Mouse (Mus musculus) liver, adult (tissue): Measurements from ENCODE around the gene Lrrc72.

Source experiments
- GATA4 ChIP-seq: IDR thresholded peaks from 2 replicates; pipeline ENCODE4 v1.6.1; 2014; ENCODE audit warnings: mild to moderate bottlenecking, low read length; ENCODE audit not compliant: insufficient replicate concordance

The Lrrc72 gene

DNA sequence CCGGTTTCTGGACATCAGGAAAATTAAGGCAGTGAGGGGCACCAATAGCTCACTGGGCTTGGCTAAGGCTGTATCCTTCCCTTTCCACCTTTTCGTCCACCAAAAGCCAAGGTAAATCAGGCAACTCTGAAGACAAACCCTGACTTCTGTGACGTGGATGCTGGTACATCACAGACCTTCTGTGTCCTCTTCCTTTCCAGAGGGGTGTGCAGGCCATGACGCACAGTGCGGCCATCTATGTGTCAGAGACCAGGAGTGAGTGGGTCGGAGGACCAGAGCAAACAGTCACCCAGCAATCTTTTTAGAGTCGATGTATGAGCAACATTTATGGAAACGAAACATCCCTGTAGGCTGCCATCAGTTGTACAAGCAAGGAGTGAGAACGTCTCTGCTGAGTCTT, at the start of gene Lrrc72:
Lrrc72 (minus strand) TSS at position 101 of the 400 bp plus-strand sequence.
- no peak for TF ChIP-seq GATA4

DNA sequence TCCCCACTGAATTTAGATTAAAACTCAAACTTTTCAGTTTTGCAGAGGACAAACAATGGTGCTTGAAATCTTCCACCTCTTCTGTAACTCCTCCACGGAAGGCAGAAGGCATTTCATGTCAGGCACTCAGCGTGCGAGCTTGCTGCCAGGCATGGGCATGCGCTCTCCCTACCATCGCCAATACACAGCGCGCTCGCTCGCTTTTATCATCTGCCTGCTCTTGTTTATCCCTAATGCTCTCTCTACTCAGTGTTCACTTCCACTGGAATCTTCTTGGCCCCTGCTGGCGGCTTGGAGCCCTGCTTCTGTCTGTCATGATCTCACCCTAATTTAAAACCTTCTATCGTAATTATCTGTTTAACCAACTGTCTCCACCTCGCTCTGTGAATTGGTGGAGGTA, 49.1 kb upstream of the Lrrc72 start:
- TF ChIP-seq GATA4, result no peak

DNA sequence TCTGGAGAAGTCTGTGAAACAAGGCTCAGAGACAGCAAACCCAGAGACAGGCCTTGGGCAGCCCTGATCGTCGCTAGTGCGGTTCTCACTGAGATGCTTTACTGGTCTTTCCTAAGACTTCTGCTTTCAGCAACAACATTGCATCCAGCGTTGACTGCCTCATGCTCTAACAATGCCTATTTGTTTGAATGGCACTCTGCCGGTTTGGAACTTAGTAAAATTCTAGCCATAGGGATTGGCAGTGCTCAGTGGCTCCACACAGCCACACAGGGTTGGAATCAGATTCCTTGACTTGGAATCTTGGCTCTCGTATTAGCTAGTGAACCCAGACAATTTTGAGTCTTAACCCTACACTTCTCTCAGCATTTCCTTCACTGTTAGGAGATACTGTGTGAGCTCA, 38.1 kb upstream of the Lrrc72 start:
- TF ChIP-seq GATA4, result no peak

DNA sequence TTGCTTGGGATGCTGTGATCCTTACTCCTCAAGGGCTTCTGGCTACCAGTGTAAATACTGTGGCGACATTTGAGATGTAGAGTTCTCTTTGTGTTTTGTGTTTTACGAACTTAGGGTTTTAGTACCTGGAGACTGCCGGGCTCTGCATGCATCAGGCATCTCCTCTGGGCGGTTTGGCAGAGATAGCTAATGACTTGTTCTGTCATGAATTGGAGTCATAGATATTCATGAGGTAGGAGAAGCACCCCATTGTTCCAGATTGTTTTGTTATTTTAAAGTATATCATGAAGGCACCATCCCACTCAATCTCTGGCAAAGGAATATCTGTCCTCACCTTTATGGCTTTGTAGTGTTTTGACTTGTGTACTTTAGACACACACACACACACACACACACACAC, 37.3 kb upstream of the Lrrc72 start:
- no peak for TF ChIP-seq GATA4

DNA sequence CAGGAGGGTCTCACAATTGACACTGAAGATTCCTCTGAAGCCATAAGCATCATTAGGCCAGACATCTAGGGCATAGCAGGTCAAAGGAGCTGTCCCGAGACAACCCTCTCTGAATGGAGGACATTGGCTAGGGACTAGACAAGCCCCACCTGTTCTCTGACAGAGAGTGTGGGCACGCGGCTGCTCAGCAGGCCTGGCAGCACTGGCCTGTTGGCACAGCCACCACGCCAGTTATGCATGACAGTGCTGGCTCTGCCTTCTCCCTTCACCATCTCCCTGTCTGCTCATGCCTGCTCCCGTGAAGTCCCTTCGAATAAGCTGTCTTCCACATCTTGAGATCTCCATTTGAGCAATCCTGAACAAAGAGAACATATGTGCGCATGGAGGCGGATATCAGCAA, 36.4 kb upstream of the Lrrc72 start:
- TF ChIP-seq GATA4, result no peak

DNA sequence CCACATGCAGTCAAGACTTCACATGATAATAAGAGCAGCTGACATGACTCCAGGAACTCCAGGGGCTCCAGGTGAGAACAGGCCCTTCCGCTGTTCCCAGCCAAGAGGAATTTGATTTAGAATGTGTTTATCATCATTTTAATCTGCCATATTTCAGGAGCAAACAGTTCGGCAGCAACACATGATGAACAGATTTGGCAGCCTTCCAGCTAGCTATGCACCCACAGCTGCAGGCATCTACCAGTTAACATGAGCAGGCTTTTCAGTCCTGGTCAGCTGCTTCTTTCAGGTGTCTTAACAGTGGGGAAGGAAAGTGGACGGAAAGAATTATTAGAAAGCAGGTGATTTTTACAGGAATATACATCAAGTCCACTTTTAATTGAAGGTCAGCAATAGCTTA, 21.6 kb upstream of the Lrrc72 start:
- no peak for TF ChIP-seq GATA4

DNA sequence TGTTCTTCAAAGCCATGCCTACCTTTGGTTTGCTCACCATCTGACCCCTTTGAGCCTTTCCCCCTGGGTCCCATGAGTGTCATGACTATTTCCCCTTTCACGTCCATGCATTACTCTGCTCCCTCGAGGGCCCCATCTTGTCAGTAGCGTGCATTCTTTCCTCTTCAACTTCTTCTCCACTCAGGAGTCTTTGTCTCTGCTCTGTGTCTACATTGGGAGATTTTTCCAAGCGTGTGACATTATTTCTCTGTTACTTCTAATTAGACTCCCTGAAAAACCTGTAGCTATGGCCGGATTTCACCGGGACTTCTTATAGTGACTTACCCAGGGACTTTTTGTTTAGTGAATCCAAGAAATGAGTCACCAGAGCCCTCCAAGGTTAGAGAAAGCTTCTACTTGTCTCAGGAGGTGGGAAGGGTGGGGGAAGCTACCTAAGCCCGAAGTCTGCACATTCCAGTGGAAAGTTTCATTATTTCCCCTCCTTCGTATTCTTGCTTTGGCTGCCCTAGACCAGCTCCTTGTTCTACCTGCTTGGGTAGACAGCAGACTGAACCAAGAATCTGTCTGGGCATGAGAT, 14.6 kb upstream of the Lrrc72 start:
- no peak for TF ChIP-seq GATA4

DNA sequence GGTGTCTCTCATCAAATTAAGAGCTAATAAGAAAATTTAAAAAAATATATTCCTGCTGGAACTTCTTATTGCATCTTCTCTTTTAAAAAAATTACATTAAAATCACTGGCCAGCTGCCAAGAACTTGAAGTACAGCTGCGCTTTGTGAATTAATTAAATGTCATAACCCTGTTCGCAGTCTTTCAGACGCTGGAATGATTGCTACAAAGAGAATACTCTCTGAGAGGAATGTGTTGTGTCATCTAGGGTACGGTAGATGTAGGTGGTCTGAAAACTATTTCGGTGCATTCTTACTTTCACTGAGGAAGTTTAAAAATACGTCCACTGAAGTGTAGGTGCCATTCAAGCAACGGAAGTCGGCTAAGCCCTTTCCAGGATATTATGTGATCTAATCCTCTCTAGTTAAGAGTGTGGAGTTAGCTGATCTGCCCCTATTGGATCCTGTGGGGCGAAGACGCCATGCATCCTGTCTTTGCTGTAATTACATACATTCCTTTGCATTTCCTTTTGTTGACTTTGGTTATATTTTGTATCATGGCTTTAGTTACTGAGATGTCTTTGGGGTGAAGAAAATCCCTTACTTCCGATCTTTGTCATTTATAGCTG, 9.0 kb upstream of the Lrrc72 start:
- TF ChIP-seq GATA4, result no peak

DNA sequence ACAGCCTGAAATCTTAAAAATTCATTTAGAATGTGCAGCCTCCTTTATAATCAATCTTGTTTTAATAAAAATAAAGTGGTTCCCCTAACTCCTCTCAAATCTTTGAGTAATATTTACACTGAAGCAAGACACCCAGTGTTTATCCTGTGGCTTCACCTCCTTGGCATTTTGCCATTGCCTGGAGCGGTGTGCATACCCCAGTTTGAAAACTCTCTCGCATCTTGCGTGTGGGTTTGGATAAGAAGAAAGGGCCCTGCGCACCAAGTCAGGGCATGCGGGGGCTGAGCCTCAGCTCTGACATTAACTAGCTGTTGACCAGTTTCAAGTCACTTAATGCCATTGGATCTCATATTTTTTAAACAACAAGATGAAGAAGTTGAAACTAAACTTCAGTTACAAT, 2.2 kb upstream of the Lrrc72 start:
- TF ChIP-seq GATA4, result no peak

DNA sequence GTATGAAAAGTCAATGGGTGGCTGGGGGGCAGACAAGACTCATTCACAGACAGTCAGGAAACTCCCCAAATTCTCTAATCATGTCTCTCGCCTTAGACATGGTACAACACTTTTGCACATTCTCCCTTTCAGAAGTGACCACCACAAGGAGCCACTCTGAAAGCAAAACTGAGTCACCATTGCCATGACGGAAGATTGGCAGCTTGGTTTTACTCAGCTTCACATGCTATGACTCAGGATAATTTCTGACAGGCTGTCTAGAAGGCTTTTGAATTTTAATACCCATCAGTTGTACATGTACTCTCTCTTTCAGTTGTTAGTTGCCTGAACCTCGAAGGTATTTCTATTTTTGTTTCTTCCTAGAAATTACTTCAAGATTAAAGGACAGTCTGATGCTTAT, 12.0 kb downstream of the Lrrc72 start:
- no peak for TF ChIP-seq GATA4

DNA sequence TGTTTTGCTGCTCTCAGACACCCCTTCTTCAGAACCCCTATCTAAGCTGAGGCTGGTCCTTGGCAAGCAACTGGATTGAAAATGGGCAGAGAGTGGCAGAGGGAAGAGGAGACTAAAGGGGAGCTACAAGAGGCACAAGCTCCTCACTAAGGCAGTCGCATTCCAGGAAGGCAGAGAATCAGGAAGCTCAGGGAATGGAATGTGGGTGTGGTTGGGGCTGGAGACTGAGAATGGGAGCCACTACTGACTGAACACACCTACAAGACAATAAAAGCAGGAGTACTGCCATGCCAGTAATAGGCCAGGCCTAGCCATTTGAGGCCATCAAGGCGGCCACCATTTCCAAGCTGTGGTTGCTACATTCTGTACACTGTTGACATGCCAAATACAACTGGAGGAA, 21.8 kb downstream of the Lrrc72 start:
- no peak for TF ChIP-seq GATA4

DNA sequence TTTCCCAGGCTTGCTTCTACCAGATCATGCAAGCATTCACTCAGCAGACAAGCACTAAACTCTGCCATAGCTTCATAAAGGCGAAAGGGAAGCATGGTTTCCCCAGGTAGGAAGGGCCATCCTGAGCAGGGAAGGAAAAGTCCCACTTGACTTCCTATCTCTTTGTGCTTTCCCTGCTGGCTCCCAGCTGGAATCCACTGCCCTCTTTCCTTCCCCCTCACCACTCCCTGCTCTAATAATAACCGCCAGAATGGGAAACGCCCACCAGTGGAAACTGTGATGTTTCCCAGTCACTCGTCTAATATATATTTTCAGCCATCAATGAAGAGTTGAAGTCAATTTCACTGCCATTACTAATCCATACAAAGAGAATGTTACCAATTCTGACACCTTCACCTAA, 28.8 kb downstream of the Lrrc72 start:
- TF ChIP-seq GATA4, result no peak

DNA sequence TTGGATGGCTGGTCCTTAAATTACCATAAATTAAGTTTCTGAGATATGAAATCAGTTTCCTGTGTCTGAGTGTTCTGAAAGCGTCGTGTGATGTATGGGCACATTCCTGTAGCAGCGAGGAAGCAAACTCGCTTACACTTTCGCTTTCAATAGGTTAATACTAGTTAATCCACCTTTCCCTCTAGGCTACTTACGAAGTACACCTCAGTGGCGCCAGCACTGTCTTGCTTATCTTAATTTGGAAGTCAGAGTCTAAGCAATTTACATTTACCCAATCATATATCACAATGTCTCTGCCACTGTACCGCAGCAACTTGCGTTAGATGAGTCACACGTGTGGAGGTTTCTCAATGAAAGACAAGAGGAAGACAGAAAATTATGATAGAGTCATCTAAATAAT, 36.3 kb downstream of the Lrrc72 start:
- TF ChIP-seq GATA4, result no peak

DNA sequence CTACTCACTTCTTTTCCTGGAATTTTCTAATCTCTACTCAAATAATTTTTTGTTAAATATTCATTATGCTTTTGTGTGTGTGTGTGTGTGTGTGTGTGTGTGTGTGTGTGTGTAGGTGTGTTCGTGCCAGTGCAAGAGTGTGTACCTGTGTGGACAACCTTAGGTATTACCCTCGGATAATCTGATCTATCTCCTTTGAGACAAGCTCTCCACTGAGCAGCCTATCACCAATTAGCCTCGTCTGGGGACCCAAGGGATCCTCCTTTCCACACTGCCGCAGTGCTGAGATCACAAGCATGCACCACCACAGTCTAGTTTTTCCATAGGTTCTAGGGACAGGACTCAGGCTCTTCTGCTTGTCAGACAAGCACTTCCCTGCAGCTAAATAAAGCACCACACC, 37.0 kb downstream of the Lrrc72 start:
- TF ChIP-seq GATA4, result no peak

DNA sequence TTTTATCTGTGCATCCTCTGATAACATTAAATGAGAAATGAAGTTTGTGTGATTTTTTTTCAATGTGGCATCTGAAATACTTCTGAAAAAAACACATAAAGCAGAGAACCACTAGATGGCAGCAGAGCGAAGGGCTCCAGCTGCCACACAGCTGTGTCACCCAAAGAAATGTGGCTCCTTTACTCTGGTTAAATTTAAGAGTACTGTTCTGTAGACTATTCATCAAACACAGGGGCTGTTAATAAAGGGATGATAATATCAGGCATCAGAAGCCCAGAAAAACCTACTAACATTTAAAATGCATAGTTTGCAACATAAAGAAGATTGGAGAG, 38.1 kb downstream of the Lrrc72 start:
- no peak for TF ChIP-seq GATA4

DNA sequence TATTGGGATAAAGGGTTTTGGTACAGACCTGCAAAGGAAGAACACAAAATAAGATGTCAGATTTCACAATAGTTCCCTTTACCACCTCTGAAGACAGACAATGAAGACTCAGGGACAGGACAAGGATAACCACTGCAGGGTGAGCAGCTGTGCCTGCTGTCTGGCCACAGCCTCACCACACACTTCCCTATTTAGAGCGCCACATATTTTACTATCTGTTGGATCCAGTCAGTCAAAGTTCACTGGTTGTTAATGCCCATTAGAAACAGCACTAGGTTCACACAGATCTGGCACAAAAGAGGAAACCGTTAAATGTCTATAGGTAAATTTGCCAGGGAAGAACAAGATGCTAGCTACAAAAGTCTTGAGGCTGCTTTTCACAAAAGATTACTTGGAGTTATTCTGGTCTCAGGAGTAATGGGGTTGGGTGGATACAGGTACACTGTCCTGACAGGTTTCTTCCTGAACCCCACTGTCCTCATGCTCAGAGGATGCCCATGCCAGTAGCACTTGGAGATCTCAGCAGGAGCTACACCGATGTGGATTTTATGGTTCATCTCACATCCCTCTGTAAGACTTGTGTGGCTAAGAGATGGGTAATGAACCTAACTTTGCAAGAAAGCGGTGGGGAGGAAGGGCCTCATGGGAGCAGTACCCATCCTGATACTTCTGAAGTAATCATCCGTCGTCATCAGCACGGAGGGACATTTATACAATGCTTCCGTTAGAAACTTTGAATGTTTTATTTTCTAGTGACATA, 38.6 kb downstream of the Lrrc72 start:
- no peak for TF ChIP-seq GATA4

DNA sequence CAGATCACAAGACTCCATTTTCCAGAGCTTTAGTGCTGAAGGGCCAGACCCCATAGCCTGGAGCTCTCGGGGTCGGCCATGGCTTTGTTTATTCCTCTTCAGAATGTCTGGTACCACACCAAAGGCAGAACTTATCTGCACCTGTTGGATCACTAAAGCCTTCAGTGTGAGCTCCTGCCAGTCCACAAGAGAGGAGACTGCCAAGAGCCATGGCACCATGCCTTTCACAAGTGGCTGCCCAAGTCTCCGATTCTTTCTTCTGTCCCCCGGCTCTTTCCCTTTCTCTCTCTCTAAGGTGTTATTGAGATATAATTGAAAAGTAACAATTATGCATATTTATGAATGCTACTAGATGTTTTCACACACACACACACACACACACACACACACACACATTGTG, 43.1 kb downstream of the Lrrc72 start:
- no peak for TF ChIP-seq GATA4
